Mouse (Mus musculus) embryo, embryonic 9.5 days (tissue): Measurements from ENCODE around the gene Kcnh5.

Source experiments
- DNase-seq: peaks from one replicate; pipeline ENCODE4 v3.0.0-alpha.2; 2017; ENCODE audit errors: extremely low spot score

Kcnh5 gene

DNA sequence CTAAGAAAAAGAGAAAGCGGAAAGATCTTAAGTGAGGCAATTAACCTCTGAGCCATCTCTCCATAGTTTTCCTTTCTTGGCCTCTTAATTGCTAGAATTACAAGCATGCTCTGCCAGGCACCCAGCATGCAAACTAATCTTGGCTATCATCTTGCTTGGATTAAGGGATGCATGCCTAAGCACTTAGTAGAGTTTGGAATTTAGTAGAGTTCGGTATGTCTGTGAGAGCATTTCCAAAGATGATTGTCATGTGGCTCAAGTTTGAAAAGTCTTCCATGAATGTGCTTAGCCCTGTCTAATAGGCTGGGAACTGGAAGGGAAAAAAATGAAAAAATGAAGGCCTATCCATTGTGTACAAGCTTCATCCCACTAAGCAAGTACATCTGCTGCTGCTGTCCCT is 224.5 kb downstream of the Kcnh5 start:
- no peak for DNase-seq

GRCm38 (mm10) chr12:74951124-74952115 is 225.7 kb downstream of the Kcnh5 start:
- DNase-seq: no peak

DNA sequence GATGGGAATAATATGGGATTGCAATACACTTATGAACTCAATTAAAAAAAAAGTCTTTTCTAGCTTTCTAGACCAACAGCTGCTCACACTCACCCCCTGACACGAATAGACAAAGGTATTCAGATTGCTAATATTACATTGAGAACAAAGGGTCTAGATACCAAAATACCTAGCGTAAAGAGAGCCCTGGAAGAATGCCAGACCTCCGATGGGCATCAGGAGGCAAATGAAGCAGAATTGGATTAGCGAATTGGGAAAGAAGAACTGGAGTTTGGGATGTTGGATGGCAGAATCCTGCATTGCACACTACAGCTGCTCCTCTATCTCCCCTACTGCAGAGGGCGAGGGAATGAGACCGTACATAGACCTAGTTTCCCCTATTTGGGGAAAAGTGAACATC is 275.8 kb downstream of the Kcnh5 start:
- DNase-seq: no peak

GRCm38 (mm10) chr12:74900777-74901176 is 276.4 kb downstream of the Kcnh5 start:
- no peak for DNase-seq

DNA sequence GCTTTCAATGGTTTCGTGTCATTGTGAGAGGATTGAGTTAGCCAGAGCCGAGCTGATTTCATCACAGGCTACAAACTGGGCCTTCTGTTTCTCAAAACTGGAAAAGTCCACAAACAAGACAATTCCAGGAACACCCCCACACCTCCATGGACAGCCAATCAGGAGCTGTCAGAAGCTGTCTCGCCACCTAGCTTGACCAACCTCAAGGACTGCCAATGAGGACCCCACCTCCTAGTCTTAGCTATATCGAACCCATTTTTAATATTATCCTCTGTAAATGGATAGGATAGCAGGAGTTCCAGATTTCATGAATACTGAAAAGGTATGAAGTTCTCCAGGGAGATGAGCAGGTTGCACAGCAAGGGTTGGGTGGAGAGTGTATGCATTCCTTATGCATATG is 278.1 kb downstream of the Kcnh5 start:
- DNase-seq: no peak

DNA sequence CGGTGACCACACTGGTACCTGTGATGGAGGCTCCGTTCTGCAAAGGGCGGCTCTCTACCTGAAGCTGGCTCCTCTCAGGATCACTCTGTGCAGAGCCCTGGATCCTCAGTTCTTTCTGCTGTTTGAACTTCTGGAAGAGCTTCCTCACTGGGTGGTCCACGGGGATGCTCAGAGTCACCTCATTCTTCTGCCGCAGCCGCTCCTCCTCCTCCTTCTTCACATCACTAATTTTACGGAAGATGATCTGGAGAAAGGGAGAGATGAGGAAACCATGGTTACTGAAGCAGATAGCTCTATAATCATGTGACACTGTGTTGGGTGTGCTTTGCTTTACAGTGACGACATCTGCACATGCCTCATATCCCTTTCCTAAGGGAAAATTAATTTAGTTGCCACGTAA is 278.9 kb downstream of the Kcnh5 start:
- DNase-seq: no peak

DNA sequence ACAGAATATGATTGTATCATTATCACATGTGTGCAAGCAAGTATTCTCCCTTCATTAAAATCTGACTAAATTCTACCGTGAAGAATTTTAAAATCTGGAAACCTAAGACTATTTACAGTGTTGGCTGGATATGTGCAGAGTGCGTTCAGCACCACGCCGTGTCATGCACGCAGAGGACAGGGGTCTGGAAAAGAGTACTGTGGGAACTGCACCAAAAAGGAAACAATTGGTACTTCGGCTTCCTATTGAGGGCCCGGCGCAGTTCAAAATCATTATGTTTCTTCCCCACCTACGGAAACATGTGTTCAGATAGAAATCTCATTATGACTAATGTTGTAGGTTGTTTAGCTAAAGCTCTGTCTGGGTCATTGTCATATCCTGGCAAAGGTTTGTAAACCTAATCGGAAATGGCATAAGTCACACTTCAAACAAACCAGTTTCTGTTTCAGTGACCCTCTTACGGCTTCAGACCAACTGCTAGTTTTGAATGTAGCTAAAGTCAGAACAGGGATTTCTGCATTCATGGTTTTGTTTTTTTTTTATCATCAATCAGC is 282.2 kb downstream of the Kcnh5 start:
- DNase-seq: no peak

DNA sequence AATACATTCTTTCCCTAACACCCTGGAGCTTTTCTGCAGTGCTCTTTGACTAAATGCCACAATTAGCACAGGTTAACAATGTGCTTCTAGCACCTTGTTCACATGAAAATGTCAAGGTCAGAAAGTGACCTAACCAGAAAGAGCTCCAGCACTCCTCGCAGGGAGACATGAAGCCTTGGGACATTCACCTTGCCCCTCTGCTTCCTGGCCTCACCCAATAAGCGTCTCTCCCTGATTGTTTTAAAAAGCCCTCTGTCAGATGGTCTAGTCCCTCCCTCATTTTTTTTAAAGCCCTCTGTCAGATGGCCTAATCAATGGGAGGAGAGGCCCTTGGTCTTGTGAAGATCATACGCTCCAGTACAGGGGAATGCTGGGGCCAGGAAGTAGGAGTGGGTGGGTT is 287.7 kb downstream of the Kcnh5 start:
- DNase-seq: no peak

DNA sequence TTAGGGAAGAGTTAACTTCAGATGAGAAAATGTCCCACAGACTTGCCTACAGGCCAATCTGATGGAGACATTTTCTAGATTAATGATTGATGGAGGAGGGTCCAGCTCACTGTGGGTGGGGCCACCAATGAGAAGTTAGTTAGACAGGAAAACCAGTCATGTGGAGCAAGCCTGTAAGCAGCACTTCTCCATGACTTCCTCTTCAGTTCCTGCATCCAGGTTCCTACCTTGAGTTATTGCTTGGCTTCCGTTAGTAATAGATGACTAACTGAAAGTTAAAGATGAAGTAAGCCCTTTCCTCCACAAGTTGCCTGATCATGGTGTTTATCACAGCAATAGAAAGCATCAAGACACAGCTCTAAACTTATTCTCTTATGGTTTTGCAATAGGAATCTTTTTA is 290.1 kb downstream of the Kcnh5 start:
- DNase-seq: no peak

- DNase-seq: no peak
Observed at GRCm38 (mm10) chr12:74881344-74881743, 295.8 kb downstream of the Kcnh5 start.

GRCm38 (mm10) chr12:74855666-74856065 is 321.5 kb downstream of the Kcnh5 start:
- no peak for DNase-seq

DNA sequence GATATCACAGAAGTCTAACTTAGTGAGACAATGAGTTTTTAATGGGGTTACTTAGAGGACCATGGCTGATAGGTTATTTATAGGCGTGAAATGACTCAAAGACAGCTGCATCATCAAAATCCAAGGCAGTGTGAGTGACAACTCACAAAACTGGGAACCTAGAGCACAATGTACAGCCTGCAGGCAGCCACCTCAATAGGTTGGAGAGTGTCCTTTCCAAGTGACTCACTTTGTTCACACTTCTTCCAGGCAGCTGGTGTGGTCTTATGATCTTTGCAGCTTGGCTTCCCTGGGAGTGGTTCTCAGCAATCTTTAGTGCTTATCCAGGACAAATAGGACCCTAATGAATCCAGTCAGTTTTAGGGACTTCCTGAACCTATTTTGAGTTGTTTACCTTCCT is 322.9 kb downstream of the Kcnh5 start:
- DNase-seq: no peak

DNA sequence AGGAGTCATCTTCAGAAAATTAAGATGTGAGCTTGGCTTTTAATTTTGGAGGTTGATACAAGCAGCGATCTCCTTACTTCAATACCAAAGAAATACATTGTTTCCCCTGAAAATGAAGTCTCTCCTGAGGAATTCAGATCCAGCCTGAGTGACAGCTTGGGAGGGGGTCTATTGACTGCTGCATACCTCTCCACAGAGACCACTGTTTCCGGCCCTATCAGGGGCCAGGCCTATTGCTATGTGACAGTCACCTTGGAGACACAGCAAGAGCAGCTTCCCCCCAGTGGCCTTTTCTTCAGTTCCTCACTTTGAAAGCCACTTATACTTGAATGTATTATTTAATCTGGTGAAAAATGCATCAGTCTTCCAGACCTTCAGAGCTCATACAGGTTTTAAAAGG is 326.8 kb downstream of the Kcnh5 start:
- peak; percentile 14 for DNase-seq

- DNase-seq: no peak
Observed at GRCm38 (mm10) chr12:74849912-74850311, 327.2 kb downstream of the Kcnh5 start.

DNA sequence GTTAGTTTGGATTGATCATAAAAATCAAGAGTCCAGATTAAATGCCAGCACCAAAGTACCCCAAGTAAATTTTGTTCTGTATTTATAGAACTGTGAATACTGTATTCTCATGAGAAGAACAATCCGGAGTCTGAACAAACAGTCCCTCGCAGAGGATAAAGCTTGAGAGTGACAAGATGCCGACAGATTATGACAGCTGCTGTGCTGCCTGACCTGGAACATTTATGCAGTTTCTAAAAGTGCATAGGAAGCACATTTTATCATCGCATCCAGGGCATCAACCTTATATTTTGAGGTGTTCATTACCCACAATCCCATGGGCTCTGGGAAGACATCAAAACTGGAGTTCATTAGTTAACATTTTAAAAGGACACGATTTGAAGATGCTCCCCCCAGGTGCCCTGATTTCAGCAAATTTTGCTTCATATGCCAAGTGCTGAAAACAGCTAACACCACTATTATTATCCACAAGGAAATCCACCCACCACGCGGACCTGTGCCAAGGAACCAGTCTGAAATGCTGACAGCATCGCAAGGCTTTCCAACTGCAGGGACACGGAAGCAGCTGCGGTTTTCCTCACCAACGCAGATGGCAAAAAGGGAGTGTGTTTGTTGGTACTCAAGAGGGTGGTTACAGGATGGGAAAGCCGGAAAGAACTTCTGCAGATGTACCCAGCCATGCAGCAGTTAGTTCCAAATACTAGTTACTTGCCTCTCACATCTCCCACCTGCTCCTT is 328.4 kb downstream of the Kcnh5 start:
- DNase-seq: no peak
